Mouse (Mus musculus): ENCODE data around the gene Gm10220. TPM values are rescaled to one million over a fixed set of nuclear protein-coding genes. Genes with fewer than 3 reads are reported as not detected.
"Not testable (repeated sequence)": the region's sequence is repeated elsewhere in the genome, so short reads cannot be mapped to it uniquely, and the experiment has no call there.

Gm10220 gene
- not detected in 2 replicates for total RNA-seq (2015; ENCODE audit: low replicate concordance)
- total RNA-seq (2017; ENCODE audit: low replicate concordance) = not detected in 2 replicates

DNA sequence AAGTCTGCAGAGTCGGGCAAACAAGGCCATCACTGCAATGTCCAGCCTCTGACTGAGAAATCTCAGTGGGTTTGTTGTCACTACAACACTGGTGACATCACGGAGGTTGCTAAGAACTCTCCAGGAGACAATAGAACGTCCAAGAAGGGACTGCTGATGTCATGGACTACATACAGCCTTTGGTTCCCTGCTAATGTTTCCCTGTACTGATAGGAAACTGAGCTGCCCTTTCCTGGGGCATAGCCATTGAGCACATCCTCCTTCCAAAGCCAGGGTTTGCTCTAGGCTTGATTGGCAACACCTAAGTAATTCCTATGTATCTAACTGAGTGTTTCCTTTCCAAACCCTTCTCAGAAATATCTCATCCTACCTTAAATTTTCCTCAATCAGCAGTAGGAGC, at the start of gene Gm10220:
Gm10220 (minus strand) TSS at position 101 of the 400 bp plus-strand sequence.
- ATAC-seq (replicated peaks; ENCODE audit: low FRiP score, poor library complexity, severe bottlenecking) = not testable (repeated sequence)

DNA sequence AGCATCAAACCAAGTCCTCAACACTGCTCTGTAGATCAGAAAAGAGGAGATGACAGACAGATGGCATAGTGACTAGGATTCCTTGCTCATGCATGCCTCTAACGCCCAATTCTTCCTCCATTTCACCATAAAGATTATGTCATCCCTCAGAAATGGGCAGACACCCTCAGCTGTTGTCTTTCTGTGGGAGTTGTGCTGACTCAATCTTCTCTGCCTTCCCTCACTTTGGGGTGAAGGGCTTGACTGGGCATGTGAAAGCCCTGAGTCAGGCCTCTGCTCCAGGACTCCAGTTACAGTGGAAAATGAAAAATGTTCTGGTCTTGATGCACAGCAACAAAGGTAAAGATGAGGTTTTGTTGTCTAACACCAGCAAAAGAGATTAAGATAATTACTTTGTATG, 48.6 kb upstream of the Gm10220 start:
- no peak for ATAC-seq (replicated peaks; ENCODE audit: low FRiP score, poor library complexity, severe bottlenecking)

GRCm38 (mm10) chr5:26165791-26166165, 44.6 kb upstream of the Gm10220 start:
- ATAC-seq (replicated peaks; ENCODE audit: low FRiP score, poor library complexity, severe bottlenecking) = no peak

GRCm38 (mm10) chr5:26165036-26165790, 44.0 kb upstream of the Gm10220 start:
- ATAC-seq (replicated peaks; ENCODE audit: low FRiP score, poor library complexity, severe bottlenecking) = no peak

DNA sequence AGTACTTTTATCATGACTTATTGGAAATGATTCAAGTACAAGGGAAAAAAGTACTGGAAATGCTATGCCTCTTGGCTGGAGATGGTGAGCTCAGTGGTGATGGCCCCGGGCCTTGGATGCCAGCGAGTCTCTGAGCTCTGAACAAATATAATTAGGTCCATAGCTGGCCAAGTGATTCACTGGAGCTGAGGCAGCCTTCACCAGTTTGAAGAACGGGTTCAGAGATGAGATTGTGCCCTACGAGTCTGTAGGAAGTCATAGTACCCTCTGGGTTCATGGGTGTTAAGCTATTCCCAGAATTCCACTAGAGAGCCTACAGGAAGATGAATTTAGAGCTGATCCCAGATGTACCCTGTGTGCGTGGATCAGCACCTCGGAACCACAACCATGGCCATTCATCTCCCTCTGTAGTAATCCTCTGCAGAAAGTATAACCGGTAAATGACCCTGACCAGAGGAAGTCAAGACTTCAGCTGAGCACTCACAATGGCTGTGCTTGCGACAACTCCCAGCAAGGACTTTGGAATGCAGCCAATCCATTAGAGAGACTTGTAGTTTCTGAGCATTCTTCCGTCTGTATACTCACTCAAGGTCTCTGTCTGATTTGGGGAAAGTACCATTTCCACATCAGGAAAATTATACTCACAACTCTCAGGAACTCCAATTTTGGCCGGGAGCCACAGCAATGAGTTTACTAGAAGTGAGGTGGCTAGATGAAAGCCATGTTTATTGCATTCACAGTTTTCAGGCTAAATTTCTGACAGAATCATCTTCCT, 36.4 kb upstream of the Gm10220 start:
- no peak for ATAC-seq (replicated peaks; ENCODE audit: low FRiP score, poor library complexity, severe bottlenecking)

GRCm38 (mm10) chr5:26142891-26143290, 21.7 kb upstream of the Gm10220 start:
- no peak for ATAC-seq (replicated peaks; ENCODE audit: low FRiP score, poor library complexity, severe bottlenecking)

- ATAC-seq (replicated peaks; ENCODE audit: low FRiP score, poor library complexity, severe bottlenecking) = not testable (repeated sequence)
Observed at GRCm38 (mm10) chr5:26105262-26105661, 16.0 kb downstream of the Gm10220 start, which contains the start of gene 5031410I06Rik. Gene 5031410I06Rik, minus strand, starts transcription at chr5:26105362.

GRCm38 (mm10) chr5:26089191-26089590, 32.0 kb downstream of the Gm10220 start, which contains the start of gene Gm10471:
Gene Gm10471, minus strand, starts transcription at chr5:26089291.
- not testable (repeated sequence) for ATAC-seq (replicated peaks; ENCODE audit: low FRiP score, poor library complexity, severe bottlenecking)

DNA sequence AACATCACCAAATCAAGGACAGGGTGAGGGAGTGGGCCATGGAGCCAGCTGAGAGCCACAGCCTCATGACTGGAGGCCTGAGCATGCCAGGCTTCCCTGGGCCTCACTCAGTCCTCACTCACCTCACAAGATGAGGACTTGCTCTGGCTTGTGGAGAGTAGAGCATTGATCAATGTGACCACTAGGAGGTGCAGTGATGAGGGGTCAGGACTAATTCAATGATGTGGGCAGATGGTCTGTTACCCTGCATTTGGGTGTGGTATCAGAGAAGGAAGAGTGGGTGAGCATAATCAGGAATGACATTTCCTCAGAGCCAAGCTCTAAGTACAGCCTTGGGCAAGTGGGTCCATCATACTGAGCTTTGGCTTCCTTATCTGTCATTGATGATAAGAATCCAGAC, 42.2 kb downstream of the Gm10220 start:
- ATAC-seq (replicated peaks; ENCODE audit: low FRiP score, poor library complexity, severe bottlenecking) = not testable (repeated sequence)

GRCm38 (mm10) chr5:26070716-26071115, 50.5 kb downstream of the Gm10220 start:
- no peak for ATAC-seq (replicated peaks; ENCODE audit: low FRiP score, poor library complexity, severe bottlenecking)

Other genes starting within 250 kb of the Gm10220 start
- gene Gm21663, start 179.0 kb downstream of the Gm10220 start, total RNA-seq (2015; ENCODE audit: low replicate concordance) = not detected in 2 replicates
- not detected in 2 replicates for gene Gm21663, start 179.0 kb downstream of the Gm10220 start, total RNA-seq (2017; ENCODE audit: low replicate concordance)
- not detected in 2 replicates for gene Gm21671, start 167.0 kb downstream of the Gm10220 start, total RNA-seq (2015; ENCODE audit: low replicate concordance)
- not detected in 2 replicates for gene Gm21671, start 167.0 kb downstream of the Gm10220 start, total RNA-seq (2017; ENCODE audit: low replicate concordance)
- not detected in 2 replicates for gene Gm21680, start 148.8 kb downstream of the Gm10220 start, total RNA-seq (2015; ENCODE audit: low replicate concordance)
- not detected in 2 replicates for gene Gm21680, start 148.8 kb downstream of the Gm10220 start, total RNA-seq (2017; ENCODE audit: low replicate concordance)
- not detected in 2 replicates for gene Gm21698, start 132.8 kb downstream of the Gm10220 start, total RNA-seq (2015; ENCODE audit: low replicate concordance)
- gene Gm21698, start 132.8 kb downstream of the Gm10220 start, total RNA-seq (2017; ENCODE audit: low replicate concordance) = not detected in 2 replicates
- gene Gm1979, start 116.6 kb downstream of the Gm10220 start, total RNA-seq (2015; ENCODE audit: low replicate concordance) = not detected in 2 replicates
- not detected in 2 replicates for gene Gm1979, start 116.6 kb downstream of the Gm10220 start, total RNA-seq (2017; ENCODE audit: low replicate concordance)
- gene Gm5862, start 98.5 kb downstream of the Gm10220 start, total RNA-seq (2015; ENCODE audit: low replicate concordance) = not detected in 2 replicates
- gene Gm5862, start 98.5 kb downstream of the Gm10220 start, total RNA-seq (2017; ENCODE audit: low replicate concordance) = not detected in 2 replicates
- gene Speer4a, start 81.9 kb downstream of the Gm10220 start, total RNA-seq (2015; ENCODE audit: low replicate concordance) = not detected in 2 replicates
- not detected in 2 replicates for gene Speer4a, start 81.9 kb downstream of the Gm10220 start, total RNA-seq (2017; ENCODE audit: low replicate concordance)
- gene Gm7347, start 62.8 kb downstream of the Gm10220 start, total RNA-seq (2015; ENCODE audit: low replicate concordance) = not detected in 2 replicates
- gene Gm7347, start 62.8 kb downstream of the Gm10220 start, total RNA-seq (2017; ENCODE audit: low replicate concordance) = not detected in 2 replicates
- not detected in 2 replicates for gene Gm10471, start 32.1 kb downstream of the Gm10220 start, total RNA-seq (2015; ENCODE audit: low replicate concordance)
- gene Gm10471, start 32.1 kb downstream of the Gm10220 start, total RNA-seq (2017; ENCODE audit: low replicate concordance) = not detected in 2 replicates
- not detected in 2 replicates for gene 5031410I06Rik, start 16.1 kb downstream of the Gm10220 start, total RNA-seq (2015; ENCODE audit: low replicate concordance)
- gene 5031410I06Rik, start 16.1 kb downstream of the Gm10220 start, total RNA-seq (2017; ENCODE audit: low replicate concordance) = not detected in 2 replicates
- gene Gm7361, start 136.3 kb upstream of the Gm10220 start, total RNA-seq (2015; ENCODE audit: low replicate concordance) = not detected in 2 replicates
- gene Gm7361, start 136.3 kb upstream of the Gm10220 start, total RNA-seq (2017; ENCODE audit: low replicate concordance) = not detected in 2 replicates